In the genomic region with DNA sequence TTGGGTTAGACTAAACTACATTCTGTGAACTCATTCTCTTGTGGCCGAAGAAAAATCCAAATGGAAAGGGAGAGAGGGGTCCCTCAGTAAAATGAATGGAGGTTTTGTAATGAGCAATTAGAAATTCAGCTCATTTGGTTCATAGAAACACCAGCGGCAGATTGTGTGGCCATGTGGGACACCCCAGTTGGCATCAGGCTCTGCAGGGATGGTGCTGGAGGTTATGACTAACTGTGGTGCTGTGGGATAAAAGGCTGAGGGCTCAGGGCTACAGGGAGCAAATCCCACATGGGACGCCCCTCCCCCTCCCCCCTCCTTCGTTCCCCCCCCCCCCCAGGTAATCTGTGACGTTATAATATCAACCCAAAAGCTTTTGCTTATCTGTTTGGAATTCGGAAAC, we compare ENCODE assay signal across 14 mouse cellular contexts.
DNase-seq lines count a peak whose midpoint lies in the region; ATAC-seq and TF ChIP-seq lines count a peak whose summit lies in the region.
"Had no signal": no experiment of that assay in that cellular context is flagged by ENCODE, and none has a peak within 500 bp of the region (broad histone marks: within the 10 kb centered on the region; RNA-seq: fewer than 3 reads in every experiment).

No protein-coding gene starts in this region.

- H3K4me1 ChIP-seq in midbrain, postnatal 0 days (ENCODE audit: insufficient read depth, low read length), result no peaks in the 10 kb centered on the region
- H3K4me1 ChIP-seq: embryonic facial prominence, embryonic 15.5 days had no signal

- no peak for TF ChIP-seq CTCF in midbrain, postnatal 0 days (IDR thresholded peaks at IDR 0.05)

- no peaks in the 10 kb centered on the region for H3K27me3 ChIP-seq in midbrain, postnatal 0 days (ENCODE audit: insufficient read depth, low read length)
- H3K27me3 ChIP-seq: CH12.LX; embryonic facial prominence, embryonic 15.5 days; kidney, embryonic 15.5 days; lung, embryonic 15.5 days had no signal

- no peak overlapping the region for H3K4me3 ChIP-seq in midbrain, postnatal 0 days (ENCODE audit: low read depth, low read length)
- H3K4me3 ChIP-seq: embryonic facial prominence, embryonic 15.5 days; kidney, embryonic 15.5 days; lung, embryonic 15.5 days had no signal

- no peak overlapping the region for H3K27ac ChIP-seq in midbrain, postnatal 0 days (ENCODE audit: low read depth, low read length)
- H3K27ac ChIP-seq: embryonic facial prominence, embryonic 15.5 days; lung, embryonic 15.5 days; stomach, postnatal 0 days had no signal

- no peak overlapping the region for H3K4me2 ChIP-seq in midbrain, postnatal 0 days (ENCODE audit: low read depth, low read length, poor library complexity, severe bottlenecking)
- H3K4me2 ChIP-seq: embryonic facial prominence, embryonic 15.5 days; kidney, embryonic 15.5 days; lung, embryonic 15.5 days had no signal

- H3K9me3 ChIP-seq in midbrain, postnatal 0 days (ENCODE audit: low read length), result no peaks in the 10 kb centered on the region
- H3K9me3 ChIP-seq: embryonic facial prominence, embryonic 15.5 days; kidney, embryonic 15.5 days; lung, embryonic 15.5 days had no signal

- DNase-seq in right cerebral cortex, adult 18-20 months, result peak; percentile 26
- DNase-seq in right cerebral cortex, postnatal 36 days (ENCODE audit: low spot score in 2 of 2), result no peak
- peak; percentile 78 to 79 for DNase-seq in cerebellum, postnatal 36 days
- peak; percentile 66 to 78 for DNase-seq in layer of hippocampus, adult 18-20 months (ENCODE audit: low spot score in 2 of 2)
- no peak for DNase-seq in midbrain, postnatal 0 days (ENCODE audit: low spot score)
- no peak for DNase-seq in B cell, adult 2 months
- no peak for DNase-seq in testis, postnatal 10 days (ENCODE audit: low spot score)
- DNase-seq: heart, postnatal 4 days had no signal

- WGBS in midbrain, postnatal 0 days, result 31% methylated on average over 6 of the region's 6 CpGs

- H3K36me3 ChIP-seq in midbrain, postnatal 0 days (ENCODE audit: insufficient read depth, low read length), result no peaks in the 10 kb centered on the region
- H3K36me3 ChIP-seq: embryonic facial prominence, embryonic 15.5 days; kidney, embryonic 15.5 days; lung, embryonic 15.5 days had no signal

- ATAC-seq in midbrain, postnatal 0 days (ENCODE audit: low FRiP score), result peak; percentile 62; the same call in 1 of the 2 replicates
- ATAC-seq in monocyte, adult 5-6 weeks (replicated peaks; ENCODE audit: insufficient number of reproducible peaks, low FRiP score, low TSS enrichment, poor library complexity, severe bottlenecking), result no peak

- no peak overlapping the region for H3K9ac ChIP-seq in midbrain, postnatal 0 days (replicated peaks; ENCODE audit: low read length, poor library complexity, severe bottlenecking)
- H3K9ac ChIP-seq: embryonic facial prominence, embryonic 15.5 days; kidney, embryonic 15.5 days; lung, embryonic 15.5 days had no signal

Comparison
In these comparisons a context has a peak if more than half of its experiments do, and no peak if none do; other contexts are left out.
1. DNase-seq: peak in right cerebral cortex, adult 18-20 months (single experiment), cerebellum, postnatal 36 days (2 of 2) and layer of hippocampus, adult 18-20 months (2 of 2); none in right cerebral cortex, postnatal 36 days (0 of 2), midbrain, postnatal 0 days (single experiment), B cell, adult 2 months (0 of 2) and testis, postnatal 10 days (single experiment).